Mouse (Mus musculus) ES-E14 (cell line): ENCODE data around the gene Magi1. TPM values are rescaled to one million over a fixed set of nuclear protein-coding genes. Genes with fewer than 3 reads are reported as not detected.

Source experiments
- DNase-seq: peaks from one replicate; pipeline ENCODE4 v3.0.0-alpha.2; 2013; ENCODE audit warnings: low read depth, low spot score
- H3K27ac ChIP-seq: 2 replicates; pipeline ENCODE4 v1.5.1; 2012; ENCODE audit warnings: low read depth, mild to moderate bottlenecking, low read length, moderate library complexity, mixed read lengths; ENCODE audit not compliant: poor library complexity, insufficient read depth, severe bottlenecking
- H3K36me3 ChIP-seq: 2 replicates; pipeline ENCODE4 v1.6.1; 2012; ENCODE audit warnings: mild to moderate bottlenecking, low read length, moderate library complexity, mixed read lengths; ENCODE audit not compliant: control insufficient read depth, poor library complexity, insufficient read depth, severe bottlenecking
- H3K4me1 ChIP-seq, 2 experiments: fragments of 150-350 bp in 1 of 2; sonication (generic) in 1 of 2; 2 replicates each; pipeline ENCODE4 v1.6.1; 2012; ENCODE audit warnings: low read length in 2 of 2, mild to moderate bottlenecking in 1 of 2, mixed read lengths in 1 of 2; ENCODE audit not compliant: control insufficient read depth in 2 of 2, insufficient read depth in 2 of 2, poor library complexity in 1 of 2
- H3K4me3 ChIP-seq, 2 experiments: fragments of 150-350 bp in 1 of 2; sonication (generic) in 1 of 2; 2 replicates each; pipeline ENCODE4 v1.5.1; 2012; ENCODE audit warnings: low read length in 2 of 2, low read depth in 1 of 2, mild to moderate bottlenecking in 1 of 2, mixed read lengths in 1 of 2; ENCODE audit not compliant: insufficient read depth in 1 of 2, poor library complexity in 1 of 2, severe bottlenecking in 1 of 2
- H3K9ac ChIP-seq: 2 replicates; pipeline ENCODE4 v1.6.1; 2012; ENCODE audit warnings: low read depth, mild to moderate bottlenecking, low read length, mixed read lengths; ENCODE audit not compliant: poor library complexity, insufficient read depth, severe bottlenecking
- H3K9me3 ChIP-seq: fragments of 150-350 bp; sonication (generic); 2 replicates; pipeline ENCODE4 v1.6.1; 2012; ENCODE audit warnings: low read depth, mild to moderate bottlenecking, low read length; ENCODE audit not compliant: control insufficient read depth, insufficient read depth
- CHD2 ChIP-seq: IDR thresholded peaks from 2 replicates; pipeline ENCODE4 v1.6.1; 2014; ENCODE audit warnings: mild to moderate bottlenecking, low read depth, low read length, inconsistent platforms
- HCFC1 ChIP-seq: IDR thresholded peaks from 2 replicates; pipeline ENCODE4 v1.6.1; 2012; ENCODE audit warnings: low read length, inconsistent platforms, borderline replicate concordance; ENCODE audit not compliant: insufficient read depth
- MAFK ChIP-seq: IDR thresholded peaks from 2 replicates; pipeline ENCODE4 v1.6.1; 2014; ENCODE audit warnings: mild to moderate bottlenecking, low read depth, low read length, inconsistent platforms; ENCODE audit not compliant: insufficient read depth
- ZC3H11A ChIP-seq: IDR thresholded peaks from 2 replicates; pipeline ENCODE4 v1.6.1; 2012; ENCODE audit warnings: low read depth, mild to moderate bottlenecking, inconsistent platforms, low read length, borderline replicate concordance
- ZNF384 ChIP-seq: IDR thresholded peaks from 2 replicates; pipeline ENCODE4 v1.6.1; 2012; ENCODE audit warnings: low read depth, low read length, inconsistent platforms
- in situ Hi-C, 2 experiments: fragments of 600-800 bp; cut with MboI; formaldehyde crosslinking; loops; one replicate each; pipeline ENCODE4 v1.15.1; 2025; ENCODE audit warnings: low sequenced_read_pairs in 2 of 2, inconsistent platforms in 1 of 2; ENCODE audit not compliant: unreplicated experiment in 2 of 2
- total RNA-seq: library from RNA; depleted of rRNA; stranded (reverse); fragments of 300-350 nt; gene quantifications from 2 replicates; pipeline ENCODE4 v1.2.3, GENCODE M21; 2012

Gene Magi1
- total RNA-seq, 1 experiment: 14.6 TPM

DNA sequence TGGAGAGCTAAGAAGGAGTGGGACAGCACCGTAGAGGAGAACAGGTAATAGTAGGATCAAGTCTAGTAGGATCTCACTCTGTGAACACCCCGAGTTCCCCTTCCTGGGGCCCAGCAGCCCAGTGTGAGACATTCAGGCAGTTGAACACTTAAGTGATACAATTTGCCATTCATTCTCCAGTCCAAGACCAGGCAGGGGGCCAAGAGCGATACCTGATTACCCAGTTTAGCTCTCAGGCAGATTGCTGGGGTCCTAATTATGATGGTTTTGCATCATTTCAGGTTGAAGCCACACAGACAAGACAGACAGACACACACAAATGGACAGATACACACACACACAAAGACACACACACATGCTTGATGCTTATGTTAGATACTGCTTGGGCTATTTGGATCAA is 543.9 kb downstream of the Magi1 start:
- DNase-seq: no peak
- no peak overlapping the region for H3K27ac ChIP-seq
- in situ Hi-C loops: no loop called here

GRCm38 (mm10) chr6:93737083-93737482 is 546.6 kb downstream of the Magi1 start:
- no peak overlapping the region for H3K27ac ChIP-seq
- no peaks in the 10 kb centered on the region; the same call in 1 of the 2 replicates for H3K36me3 ChIP-seq
- no peaks in the 10 kb centered on the region for H3K4me1 ChIP-seq
- TF ChIP-seq ZNF384 (no peak), CHD2 (no peak), MAFK (no peak), ZC3H11A (no peak), HCFC1 (no peak)
- no peaks in the 10 kb centered on the region for H3K9me3 ChIP-seq
- DNase-seq: no peak
- in situ Hi-C loops: no loop called here
- H3K9ac ChIP-seq: no peak overlapping the region
- no peak overlapping the region for H3K4me3 ChIP-seq

More for the DNA sequence above, 543.9 kb downstream of the Magi1 start:
- Histone ChIP-seq H3K9ac (no peak overlapping the region), H3K9me3 (no peaks in the 10 kb centered on the region), H3K36me3 (no peaks in the 10 kb centered on the region; the same call in 1 of the 2 replicates), H3K4me1 (no peaks in the 10 kb centered on the region), H3K4me3 (no peak overlapping the region)
- TF ChIP-seq ZC3H11A (no peak), HCFC1 (no peak)

GRCm38 (mm10) chr6:93736071-93736470 is 547.6 kb downstream of the Magi1 start:
- H3K4me3 ChIP-seq: no peak overlapping the region
- in situ Hi-C loops: no loop called here
- no peak for DNase-seq
- no peak overlapping the region for H3K27ac ChIP-seq
- H3K9ac ChIP-seq: no peak overlapping the region
- TF ChIP-seq ZC3H11A (no peak), CHD2 (no peak), MAFK (no peak), ZNF384 (no peak), HCFC1 (no peak)
- no peaks in the 10 kb centered on the region for H3K9me3 ChIP-seq
- no peaks in the 10 kb centered on the region; the same call in 1 of the 2 replicates for H3K36me3 ChIP-seq
- H3K4me1 ChIP-seq: no peaks in the 10 kb centered on the region

DNA sequence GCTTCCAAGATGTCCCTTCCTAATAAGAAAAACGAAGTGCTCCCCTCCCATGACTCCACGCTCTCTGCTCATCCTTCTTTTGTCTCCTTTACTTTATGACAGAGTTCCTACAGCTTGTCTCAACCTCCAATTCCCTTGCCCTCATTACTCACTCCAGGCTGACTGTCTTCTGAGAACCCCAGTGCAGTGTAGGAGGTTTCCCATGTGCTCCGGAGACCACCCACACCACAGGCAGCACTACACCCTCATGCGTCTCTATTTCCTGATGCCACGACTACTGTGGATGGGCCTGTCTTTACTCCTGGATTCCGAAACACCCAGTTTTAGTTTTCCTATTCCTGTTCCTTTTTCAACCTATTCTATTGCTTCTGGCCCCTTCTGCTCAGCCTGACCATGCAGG is 549.9 kb downstream of the Magi1 start:
- Histone ChIP-seq H3K9ac (no peak overlapping the region), H3K9me3 (no peaks in the 10 kb centered on the region), H3K27ac (no peak overlapping the region), H3K36me3 (no peaks in the 10 kb centered on the region), H3K4me3 (no peak overlapping the region), H3K4me1 (no peaks in the 10 kb centered on the region)
- no peak for DNase-seq
- in situ Hi-C loops: no loop called here
- TF ChIP-seq ZC3H11A: no peak
- no peak for TF ChIP-seq ZNF384
- TF ChIP-seq HCFC1: no peak
- TF ChIP-seq MAFK: no peak
- no peak for TF ChIP-seq CHD2

DNA sequence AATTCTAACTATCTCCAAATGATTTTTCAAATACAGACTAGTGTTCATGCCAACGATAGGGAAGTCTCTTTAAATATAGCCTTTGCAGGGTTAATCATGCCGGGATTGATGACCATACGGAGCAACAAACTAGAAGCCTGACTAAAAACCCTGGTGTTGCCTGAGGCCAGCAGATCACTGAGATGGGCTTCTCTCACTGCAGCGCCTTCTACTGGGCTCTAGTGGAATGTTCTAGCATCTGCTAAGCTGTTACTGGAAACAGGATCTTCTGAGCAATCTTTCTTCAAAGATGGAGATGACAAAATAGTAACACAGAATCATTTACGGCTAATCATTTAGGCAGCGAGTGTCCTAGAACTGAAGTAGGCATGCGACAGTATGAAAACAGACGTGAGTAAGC is 554.0 kb downstream of the Magi1 start:
- TF ChIP-seq CHD2 (no peak), ZNF384 (no peak), HCFC1 (no peak), MAFK (no peak), ZC3H11A (no peak)
- DNase-seq: no peak

More for the DNA sequence above, 554.0 kb downstream of the Magi1 start:
- no peaks in the 10 kb centered on the region for H3K36me3 ChIP-seq
- H3K27ac ChIP-seq: no peak overlapping the region
- no peak overlapping the region for H3K9ac ChIP-seq
- peaks cover 0 to 7% of the 10 kb centered on the region in 2 experiments; a peak in 1 of 4 replicates for H3K4me1 ChIP-seq
- no peaks in the 10 kb centered on the region for H3K9me3 ChIP-seq
- in situ Hi-C loops: no loop called here
- no peak overlapping the region for H3K4me3 ChIP-seq
